Mouse (Mus musculus) kidney, embryonic 16.5 days (tissue): ENCODE data around the gene Eif3g. TPM values are rescaled to one million over a fixed set of nuclear protein-coding genes. Genes with fewer than 3 reads are reported as not detected.

Experiments used
- ATAC-seq: fragments of 200-750 bp; cut with Nextera tagmentation; 2 replicates; pipeline ENCODE4 v1.8.0; 2017; ENCODE audit warnings: moderate TSS enrichment; ENCODE audit not compliant: low FRiP score, low TSS enrichment
- H3K27ac ChIP-seq: fragments of 300-500 bp; sonication (generic); 2 replicates; pipeline ENCODE4 v1.5.1; 2014; ENCODE audit warnings: low read length
- H3K27me3 ChIP-seq: fragments of 300-500 bp; sonication (generic); 2 replicates; pipeline ENCODE4 v1.6.1; 2014; ENCODE audit warnings: low read length, control low read depth, mixed read lengths; ENCODE audit not compliant: insufficient read depth
- H3K36me3 ChIP-seq: fragments of 300-500 bp; sonication (generic); 2 replicates; pipeline ENCODE4 v1.6.1; 2014; ENCODE audit warnings: low read length, control low read depth, mixed read lengths; ENCODE audit not compliant: insufficient read depth
- H3K4me1 ChIP-seq: fragments of 300-500 bp; sonication (generic); 2 replicates; pipeline ENCODE4 v1.6.1; 2014; ENCODE audit warnings: low read length, control low read depth, mixed read lengths; ENCODE audit not compliant: insufficient read depth
- H3K4me2 ChIP-seq: fragments of 300-500 bp; sonication (generic); replicated peaks from 2 replicates; pipeline ENCODE4 v1.6.1; 2014; ENCODE audit warnings: low read depth, low read length
- H3K4me3 ChIP-seq: fragments of 300-500 bp; sonication (generic); 2 replicates; pipeline ENCODE4 v1.5.1; 2014; ENCODE audit warnings: mild to moderate bottlenecking, low read length
- H3K9ac ChIP-seq: fragments of 300-500 bp; sonication (generic); replicated peaks from 2 replicates; pipeline ENCODE4 v1.6.1; 2014; ENCODE audit warnings: low read length
- H3K9me3 ChIP-seq: fragments of 300-500 bp; sonication (generic); 2 replicates; pipeline ENCODE4 v1.6.1; 2016; ENCODE audit warnings: low read length, control low read depth
- WGBS: fragments of 180-500 bp; shearing (Covaris S2); extraction: QIAGEN DNeasy Blood & Tissue Kit; methylation state at CpG from one replicate; pipeline ENCODE4 v1.1.7; 2014; 5-methylcytosine and 5-hydroxymethylcytosine counted together
- polyA plus RNA-seq: library from polyadenylated mRNA; unstranded; fragments of >200 nt; fragmentation: Nextera tagmentation; extraction: Ambion mirVana; gene quantifications from 2 replicates; pipeline ENCODE4 v1.2.1, GENCODE M21; 2015

The Eif3g gene
- polyA plus RNA-seq, 1 experiment from 2014 or later, result 319 TPM

DNA sequence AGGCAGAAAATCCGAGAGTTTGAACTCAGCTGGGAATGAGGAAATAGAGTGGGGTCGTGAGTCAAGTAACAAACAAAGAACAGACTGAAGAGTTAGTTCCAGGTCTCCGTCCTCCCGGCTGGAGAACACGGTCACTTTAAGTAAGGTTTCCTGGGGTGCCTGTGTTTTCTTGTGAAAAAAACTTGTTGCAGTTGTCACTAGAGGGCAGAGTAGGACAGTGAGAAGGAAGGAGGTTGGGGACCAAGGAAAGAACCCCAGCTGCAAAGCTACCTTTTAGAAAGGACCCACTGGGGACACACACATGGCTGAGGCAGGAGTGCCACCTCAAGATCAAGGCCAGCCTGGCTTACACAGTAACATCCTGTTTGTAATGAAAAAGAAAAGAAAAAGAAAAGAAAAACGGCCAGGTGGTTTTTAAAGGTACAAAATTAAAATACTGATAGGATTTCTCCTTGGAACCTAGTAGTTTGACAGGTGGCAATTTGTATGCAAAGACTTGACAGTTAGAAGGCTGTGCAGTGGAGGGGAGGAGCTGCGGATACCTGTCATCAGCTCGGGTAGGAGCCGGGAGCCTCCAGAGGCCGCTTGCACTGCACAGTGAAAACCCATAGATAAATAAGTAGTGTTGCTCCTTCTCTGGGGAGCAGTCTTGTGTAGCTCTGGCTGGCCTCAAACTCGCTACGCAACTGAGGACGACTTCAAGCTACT, 3.2 kb upstream of the Eif3g start:
- Histone ChIP-seq H3K36me3 (peaks cover 24% of the 10 kb centered on the region), H3K9me3 (no peaks in the 10 kb centered on the region), H3K4me2 (no peak overlapping the region), H3K4me3 (no peak overlapping the region), H3K4me1 (peaks cover 17% of the 10 kb centered on the region), H3K27ac (no peak overlapping the region), H3K9ac (peak overlapping the region; percentile 23; the same call in 1 of the 2 replicates), H3K27me3 (no peaks in the 10 kb centered on the region)
- 9% methylated on average over 13 of the region's 13 CpGs for WGBS
- no peak for ATAC-seq

- no peaks in the 10 kb centered on the region for H3K9me3 ChIP-seq
- H3K9ac ChIP-seq, result peak overlapping the region; percentile 95
- peaks cover 37% of the 10 kb centered on the region for H3K36me3 ChIP-seq
- 4% methylated on average over 29 of the region's 39 CpGs for WGBS
- no peaks in the 10 kb centered on the region for H3K27me3 ChIP-seq
- peak overlapping the region; percentile 89 for H3K4me3 ChIP-seq
- no peak overlapping the region for H3K27ac ChIP-seq
- H3K4me1 ChIP-seq, result peaks cover 17% of the 10 kb centered on the region
- peak overlapping the region; percentile 97 for H3K4me2 ChIP-seq
- peak; percentile 49 for ATAC-seq
Measured at GRCm38 (mm10) chr9:20897736-20898510, 500 bp downstream of the Eif3g start.

DNA sequence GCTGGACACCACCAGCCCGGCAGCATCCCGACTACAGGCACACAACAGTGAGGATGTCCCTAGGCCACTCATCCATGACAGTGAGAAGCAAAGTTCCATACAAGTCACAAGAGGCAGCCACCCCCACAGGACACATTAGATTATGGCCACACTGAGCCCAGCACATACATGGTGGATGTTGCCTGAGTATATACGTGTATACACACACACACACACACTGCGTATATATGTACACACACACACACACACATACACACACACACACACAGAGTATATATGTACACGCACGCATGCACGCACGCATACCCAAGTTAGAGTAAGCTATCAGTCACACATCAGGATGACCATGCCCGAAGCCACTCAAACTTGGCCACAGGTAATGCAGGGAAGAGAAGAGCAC, 3.0 kb downstream of the Eif3g start:
- WGBS, result 95% methylated on average over 9 of the region's 9 CpGs
- peaks cover 12% of the 10 kb centered on the region for H3K4me1 ChIP-seq
- no peak overlapping the region for H3K4me2 ChIP-seq
- no peak overlapping the region for H3K27ac ChIP-seq
- no peak overlapping the region for H3K4me3 ChIP-seq
- H3K9me3 ChIP-seq, result no peaks in the 10 kb centered on the region
- H3K27me3 ChIP-seq, result no peaks in the 10 kb centered on the region
- no peak for ATAC-seq
- H3K36me3 ChIP-seq, result peaks cover 59% of the 10 kb centered on the region
- H3K9ac ChIP-seq, result no peak overlapping the region

DNA sequence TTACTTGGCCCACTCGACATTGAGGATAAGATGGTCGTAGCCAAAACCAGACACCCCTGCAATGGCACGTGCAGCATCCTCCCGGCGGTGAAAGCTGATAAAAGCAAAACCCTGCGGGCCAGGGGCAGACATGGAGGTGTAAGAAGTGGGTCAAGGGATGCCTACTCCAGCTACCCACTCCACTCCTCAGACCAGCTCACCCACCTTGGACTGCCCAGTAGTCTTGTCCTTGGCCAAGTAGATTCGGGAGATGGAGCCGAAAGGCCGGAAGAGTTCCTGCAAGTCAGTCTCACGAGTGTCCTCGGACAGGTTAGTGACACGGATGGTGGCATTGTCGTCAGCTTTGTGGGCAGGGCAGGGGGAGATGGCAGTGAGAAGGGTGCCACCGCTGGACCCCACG, 3.8 kb downstream of the Eif3g start:
- H3K4me3 ChIP-seq, result no peak overlapping the region
- no peak overlapping the region for H3K9ac ChIP-seq
- WGBS, result 87% methylated on average over 15 of the region's 15 CpGs
- no peak overlapping the region for H3K27ac ChIP-seq
- ATAC-seq, result no peak
- no peaks in the 10 kb centered on the region for H3K27me3 ChIP-seq
- H3K4me2 ChIP-seq, result no peak overlapping the region
- peaks cover 16% of the 10 kb centered on the region for H3K4me1 ChIP-seq
- H3K9me3 ChIP-seq, result no peaks in the 10 kb centered on the region
- H3K36me3 ChIP-seq, result peaks cover 66% of the 10 kb centered on the region

GRCm38 (mm10) chr9:20893590-20894343, 4.7 kb downstream of the Eif3g start:
- no peaks in the 10 kb centered on the region for H3K27me3 ChIP-seq
- no peaks in the 10 kb centered on the region for H3K9me3 ChIP-seq
- no peak for ATAC-seq
- no peak overlapping the region for H3K27ac ChIP-seq
- no peak overlapping the region for H3K4me3 ChIP-seq
- H3K9ac ChIP-seq, result no peak overlapping the region
- H3K4me1 ChIP-seq, result peaks cover 19% of the 10 kb centered on the region
- no peak overlapping the region for H3K4me2 ChIP-seq
- H3K36me3 ChIP-seq, result peaks cover 69% of the 10 kb centered on the region
- 84% methylated on average over 13 of the region's 13 CpGs for WGBS

DNA sequence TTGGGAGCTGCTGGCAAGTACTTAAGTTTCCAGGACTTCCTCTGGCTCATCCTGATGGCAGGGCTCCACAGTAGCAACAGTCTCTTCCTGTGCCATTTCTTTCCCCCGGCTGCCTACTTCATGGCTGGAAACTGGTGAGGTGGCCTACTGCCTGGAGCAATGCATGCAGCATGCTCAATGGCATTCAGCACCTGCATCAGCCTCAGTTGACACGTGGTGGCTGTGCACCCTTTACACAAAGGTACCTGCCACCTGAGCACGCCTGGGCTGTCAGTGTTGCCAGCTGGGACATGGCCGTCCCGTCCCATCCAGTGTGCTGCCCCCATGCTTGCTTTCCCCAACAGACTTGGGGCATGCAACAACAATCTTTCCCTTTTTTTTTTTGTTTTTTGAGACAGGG, 5.4 kb downstream of the Eif3g start:
- H3K4me3 ChIP-seq, result no peak overlapping the region
- no peak for ATAC-seq
- no peak overlapping the region for H3K27ac ChIP-seq
- 68% methylated on average over 5 of the region's 5 CpGs for WGBS
- H3K36me3 ChIP-seq, result peaks cover 69% of the 10 kb centered on the region
- H3K4me2 ChIP-seq, result no peak overlapping the region
- no peaks in the 10 kb centered on the region for H3K9me3 ChIP-seq
- no peaks in the 10 kb centered on the region for H3K27me3 ChIP-seq
- peaks cover 19% of the 10 kb centered on the region for H3K4me1 ChIP-seq
- H3K9ac ChIP-seq, result no peak overlapping the region

DNA sequence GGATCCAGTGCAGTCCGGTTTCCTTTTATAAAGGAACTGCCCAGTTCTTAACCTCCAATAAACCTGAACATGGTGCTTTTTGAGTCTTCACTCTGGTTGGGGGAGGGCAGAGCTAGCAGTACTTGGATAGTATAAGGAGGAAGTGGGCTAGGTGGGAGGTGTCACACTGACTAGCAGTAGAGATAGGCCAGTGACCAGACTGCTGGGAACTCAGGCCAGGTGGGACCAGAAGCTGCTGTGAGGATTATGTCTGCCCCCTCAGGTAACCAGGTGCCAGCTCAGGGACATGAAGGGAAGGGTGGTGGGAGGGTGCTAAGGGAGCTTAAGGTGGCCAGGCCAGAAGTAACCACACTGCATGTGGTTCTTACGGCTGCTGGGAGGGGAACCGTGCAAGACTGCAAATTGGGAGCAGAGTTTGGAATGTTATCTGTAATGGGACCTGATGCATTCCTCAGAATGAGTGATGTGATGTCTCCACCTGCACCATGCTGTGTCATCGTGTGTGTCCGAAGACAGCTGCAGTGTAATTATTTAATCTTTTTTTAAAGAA, 6.2 kb downstream of the Eif3g start:
- WGBS, result 69% methylated on average over 5 of the region's 5 CpGs
- Histone ChIP-seq H3K36me3 (peaks cover 69% of the 10 kb centered on the region), H3K4me1 (peaks cover 12% of the 10 kb centered on the region), H3K9me3 (no peaks in the 10 kb centered on the region), H3K27me3 (no peaks in the 10 kb centered on the region), H3K4me2 (no peak overlapping the region), H3K27ac (no peak overlapping the region), H3K9ac (no peak overlapping the region), H3K4me3 (no peak overlapping the region)
- no peak for ATAC-seq

GRCm38 (mm10) chr9:20891339-20892103, 6.9 kb downstream of the Eif3g start:
- Histone ChIP-seq H3K4me2 (no peak overlapping the region), H3K4me3 (no peak overlapping the region), H3K4me1 (peaks cover 7% of the 10 kb centered on the region; the same call in 1 of the 2 replicates), H3K9ac (no peak overlapping the region), H3K9me3 (no peaks in the 10 kb centered on the region), H3K27ac (no peak overlapping the region), H3K36me3 (peaks cover 64% of the 10 kb centered on the region), H3K27me3 (no peaks in the 10 kb centered on the region)
- no peak for ATAC-seq
- 68% methylated on average over 26 of the region's 26 CpGs for WGBS

DNA sequence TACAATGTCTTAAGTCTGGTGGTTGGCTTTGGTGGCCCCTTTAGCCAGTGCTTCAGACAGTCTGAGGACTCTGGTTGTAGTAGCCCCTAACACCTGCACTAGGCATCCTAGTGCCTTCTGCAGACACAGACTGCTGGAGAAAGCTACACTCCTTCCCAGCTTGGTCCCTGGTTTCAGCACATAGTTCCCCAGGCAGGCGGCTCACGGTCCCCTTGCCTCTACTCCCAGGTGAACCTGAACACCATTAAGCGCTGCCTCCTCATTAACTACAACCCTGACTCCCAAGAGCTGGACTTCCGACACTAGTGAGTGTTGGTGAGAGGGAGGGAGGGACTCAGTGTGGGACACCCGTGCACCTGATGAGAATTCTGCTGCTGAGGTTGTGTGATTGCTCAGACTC, 8.0 kb downstream of the Eif3g start:
- WGBS, result 89% methylated on average over 5 of the region's 5 CpGs
- Histone ChIP-seq H3K36me3 (peaks cover 56% of the 10 kb centered on the region), H3K4me1 (peaks cover 7% of the 10 kb centered on the region; the same call in 1 of the 2 replicates), H3K4me3 (no peak overlapping the region), H3K9me3 (no peaks in the 10 kb centered on the region), H3K4me2 (no peak overlapping the region), H3K27ac (no peak overlapping the region), H3K9ac (no peak overlapping the region), H3K27me3 (no peaks in the 10 kb centered on the region)
- no peak for ATAC-seq
